Mouse (Mus musculus) heart, embryonic 14.5 days (tissue): ENCODE data around the gene Gpt2. TPM values are rescaled to one million over a fixed set of nuclear protein-coding genes. Genes with fewer than 3 reads are reported as not detected.

Experiments
- ATAC-seq: fragments of 200-750 bp; cut with Nextera tagmentation; 2 replicates; pipeline ENCODE4 v1.8.0; 2017; ENCODE audit warnings: low read depth, moderate TSS enrichment; ENCODE audit not compliant: insufficient number of reproducible peaks, insufficient read depth, low FRiP score
- H3K27ac ChIP-seq, 2 experiments: fragments of 200-500 bp in 1 of 2; fragments of 300-500 bp in 1 of 2; sonication (generic) in 1 of 2; replicated peaks in 1 of 2; 2 replicates each; pipeline ENCODE4 v1.5.1; 2012 to 2014; ENCODE audit warnings: low read depth in 2 of 2, low read length in 2 of 2, control low read depth in 1 of 2, mild to moderate bottlenecking in 1 of 2, mixed read lengths in 1 of 2; ENCODE audit not compliant: control insufficient read depth in 1 of 2, insufficient read depth in 1 of 2
- H3K27me3 ChIP-seq: fragments of 300-500 bp; sonication (generic); 2 replicates; pipeline ENCODE4 v1.6.1; 2014; ENCODE audit warnings: mild to moderate bottlenecking, low read length, control low read depth; ENCODE audit not compliant: control insufficient read depth, insufficient read depth
- H3K36me3 ChIP-seq: fragments of 300-500 bp; sonication (generic); 2 replicates; pipeline ENCODE4 v1.6.1; 2014; ENCODE audit warnings: mild to moderate bottlenecking, control low read depth, low read length, mixed read lengths; ENCODE audit not compliant: control insufficient read depth, insufficient read depth
- H3K4me1 ChIP-seq, 2 experiments: fragments of 200-500 bp in 1 of 2; fragments of 300-500 bp in 1 of 2; sonication (generic) in 1 of 2; 2 replicates each; pipeline ENCODE4 v1.6.1; 2012 to 2014; ENCODE audit warnings: low read length in 2 of 2, control low read depth in 1 of 2, mixed read lengths in 1 of 2; ENCODE audit not compliant: control insufficient read depth in 2 of 2, insufficient read depth in 2 of 2
- H3K4me2 ChIP-seq: fragments of 300-500 bp; sonication (generic); 2 replicates; pipeline ENCODE4 v1.6.1; 2014; ENCODE audit warnings: mild to moderate bottlenecking, low read length
- H3K4me3 ChIP-seq, 2 experiments: fragments of 200-500 bp in 1 of 2; fragments of 300-500 bp in 1 of 2; sonication (generic) in 1 of 2; 2 replicates each; pipeline ENCODE4 v1.5.1; 2012 to 2014; ENCODE audit warnings: low read length in 2 of 2, mild to moderate bottlenecking in 2 of 2, control low read depth in 1 of 2, low read depth in 1 of 2, moderate library complexity in 1 of 2; ENCODE audit not compliant: control insufficient read depth in 1 of 2, insufficient read depth in 1 of 2
- H3K9ac ChIP-seq: fragments of 300-500 bp; sonication (generic); 2 replicates; pipeline ENCODE4 v1.6.1; 2014; ENCODE audit warnings: mild to moderate bottlenecking, low read length
- H3K9me3 ChIP-seq: fragments of 300-500 bp; sonication (generic); 2 replicates; pipeline ENCODE4 v1.6.1; 2016; ENCODE audit warnings: low read length, control low read depth; ENCODE audit not compliant: control insufficient read depth
- WGBS: fragments of 180-500 bp; shearing (Covaris S2); extraction: QIAGEN DNeasy Blood & Tissue Kit; methylation state at CpG from one replicate; pipeline ENCODE4 v1.1.7; 2014; 5-methylcytosine and 5-hydroxymethylcytosine counted together
- polyA plus RNA-seq: library from polyadenylated mRNA; unstranded; fragments of >200 nt; fragmentation: Nextera tagmentation; extraction: Ambion mirVana; gene quantifications from 2 replicates; pipeline ENCODE4 v1.2.1, GENCODE M21; 2014

Gene Gpt2
- polyA plus RNA-seq, 1 experiment from 2014 or later, result 7.7 TPM

- H3K27me3 ChIP-seq, result no peaks in the 10 kb centered on the region
- peaks cover 3 to 5% of the 10 kb centered on the region in 2 experiments; a peak in 2 of 4 replicates for H3K4me1 ChIP-seq
- H3K4me2 ChIP-seq, result no peak overlapping the region
- H3K36me3 ChIP-seq, result no peaks in the 10 kb centered on the region
- no peaks in the 10 kb centered on the region for H3K9me3 ChIP-seq
- no peak for ATAC-seq
- 78% methylated on average over 10 of the region's 10 CpGs for WGBS
- no peak overlapping the region for H3K4me3 ChIP-seq
- H3K27ac ChIP-seq, result no peak overlapping the region
- H3K9ac ChIP-seq, result no peak overlapping the region
Measured at GRCm38 (mm10) chr8:85500460-85500859, 8.1 kb downstream of the Gpt2 start.

- Histone ChIP-seq H3K4me1 (peaks cover 3 to 5% of the 10 kb centered on the region in 2 experiments; a peak in 2 of 4 replicates), H3K9me3 (no peaks in the 10 kb centered on the region), H3K9ac (no peak overlapping the region), H3K4me2 (no peak overlapping the region), H3K27me3 (no peaks in the 10 kb centered on the region), H3K4me3 (no peak overlapping the region), H3K36me3 (no peaks in the 10 kb centered on the region), H3K27ac (no peak overlapping the region)
- WGBS, result 68% methylated on average over 11 of the region's 11 CpGs
- no peak for ATAC-seq
Measured at GRCm38 (mm10) chr8:85500955-85501685, 8.7 kb downstream of the Gpt2 start.

- Histone ChIP-seq H3K27me3 (no peaks in the 10 kb centered on the region), H3K27ac (no peak overlapping the region), H3K9ac (no peak overlapping the region), H3K4me1 (peaks cover 3 to 5% of the 10 kb centered on the region in 2 experiments; a peak in 2 of 4 replicates), H3K36me3 (no peaks in the 10 kb centered on the region), H3K4me3 (no peak overlapping the region), H3K4me2 (no peak overlapping the region), H3K9me3 (no peaks in the 10 kb centered on the region)
- 84% methylated on average over 2 of the region's 2 CpGs for WGBS
- ATAC-seq, result no peak
Measured at GRCm38 (mm10) chr8:85502381-85502780, 10.0 kb downstream of the Gpt2 start.

GRCm38 (mm10) chr8:85503065-85503464 is 10.7 kb downstream of the Gpt2 start:
- no peaks in the 10 kb centered on the region for H3K36me3 ChIP-seq
- WGBS, result 66% methylated on average over 3 of the region's 3 CpGs
- H3K4me2 ChIP-seq, result no peak overlapping the region
- no peak overlapping the region for H3K4me3 ChIP-seq
- H3K4me1 ChIP-seq, result peaks cover 3 to 5% of the 10 kb centered on the region in 2 experiments; a peak in 2 of 4 replicates
- H3K27ac ChIP-seq, result no peak overlapping the region
- no peaks in the 10 kb centered on the region for H3K27me3 ChIP-seq
- no peak for ATAC-seq
- H3K9ac ChIP-seq, result no peak overlapping the region
- no peaks in the 10 kb centered on the region for H3K9me3 ChIP-seq

- no peak for ATAC-seq
- no peak overlapping the region for H3K4me2 ChIP-seq
- H3K4me1 ChIP-seq, result peaks cover 3 to 5% of the 10 kb centered on the region in 2 experiments; a peak in 2 of 4 replicates
- H3K9ac ChIP-seq, result no peak overlapping the region
- 0 out of 2 replicates have a peak, but pooled peaks cover 6% of the 10 kb centered on the region for H3K36me3 ChIP-seq
- H3K27me3 ChIP-seq, result no peaks in the 10 kb centered on the region
- H3K9me3 ChIP-seq, result no peaks in the 10 kb centered on the region
- 86% methylated on average over 6 of the region's 6 CpGs for WGBS
- H3K4me3 ChIP-seq, result no peak overlapping the region
- no peak overlapping the region for H3K27ac ChIP-seq
Measured at GRCm38 (mm10) chr8:85504704-85505103, 12.3 kb downstream of the Gpt2 start.

GRCm38 (mm10) chr8:85506620-85507019 is 14.2 kb downstream of the Gpt2 start:
- H3K9me3 ChIP-seq, result no peaks in the 10 kb centered on the region
- ATAC-seq, result no peak
- 0 out of 2 replicates have a peak, but pooled peaks cover 6% of the 10 kb centered on the region for H3K36me3 ChIP-seq
- no peak overlapping the region for H3K9ac ChIP-seq
- 84% methylated on average over 4 of the region's 4 CpGs for WGBS
- no peak overlapping the region for H3K27ac ChIP-seq
- no peak overlapping the region for H3K4me2 ChIP-seq
- no peaks in the 10 kb centered on the region for H3K27me3 ChIP-seq
- H3K4me1 ChIP-seq, result 0 out of 4 replicates have a peak, but pooled peaks cover 0 to under 1% of the 10 kb centered on the region in 2 experiments
- H3K4me3 ChIP-seq, result no peak overlapping the region

- Histone ChIP-seq H3K4me2 (no peak overlapping the region), H3K9ac (no peak overlapping the region), H3K4me3 (no peak overlapping the region), H3K27ac (no peak overlapping the region), H3K4me1 (no peaks in the 10 kb centered on the region), H3K36me3 (0 out of 2 replicates have a peak, but pooled peaks cover 6% of the 10 kb centered on the region), H3K9me3 (no peaks in the 10 kb centered on the region), H3K27me3 (no peaks in the 10 kb centered on the region)
- WGBS, result 73% methylated on average over 4 of the region's 4 CpGs
- no peak for ATAC-seq
Measured at GRCm38 (mm10) chr8:85508661-85509060, 16.3 kb downstream of the Gpt2 start.
